11 mouse cellular contexts compared by ENCODE assay signal in genomic region chr15:77213829-77214228, GRCm38 (mm10).
DNase-seq lines count a peak whose midpoint lies in the region; ATAC-seq and TF ChIP-seq lines count a peak whose summit lies in the region.
"Had no signal": no experiment of that assay in that cellular context is flagged by ENCODE, and none has a peak within 500 bp of the region (broad histone marks: within the 10 kb centered on the region; RNA-seq: fewer than 3 reads in every experiment).

No protein-coding gene starts in this region.

- peaks cover 22% of the 10 kb centered on the region for H3K36me3 ChIP-seq in heart, adult 2 months (ENCODE audit: control insufficient read depth, insufficient read depth, low read length)
- H3K36me3 ChIP-seq in E14TG2a.4 (ENCODE audit: insufficient read depth, low read length) = peaks cover 21% of the 10 kb centered on the region
- H3K36me3 ChIP-seq in limb, embryonic 10.5 days = no peaks in the 10 kb centered on the region
- H3K36me3 ChIP-seq in forebrain, embryonic 15.5 days = no peaks in the 10 kb centered on the region

- no peaks in the 10 kb centered on the region for H3K9me3 ChIP-seq in E14TG2a.4 (ENCODE audit: low read length)
- H3K9me3 ChIP-seq in limb, embryonic 10.5 days (replicated peaks) = no peaks in the 10 kb centered on the region
- no peaks in the 10 kb centered on the region for H3K9me3 ChIP-seq in forebrain, embryonic 15.5 days

- intact Hi-C loops in heart, adult 2 months (cut with DNase I) = loop anchor here (2.0 to 5.0 kb wide), 2 partner anchors 19 to 37 kb away; no protein-coding TSS in a partner anchor

- TF ChIP-seq CTCF in heart, adult 2 months (IDR thresholded peaks at IDR 0.05) = no peak
- TF ChIP-seq CTCF in E14TG2a.4 (conservative IDR thresholded peaks at IDR 0.05; ENCODE audit: low read length) = no peak
- TF ChIP-seq CTCF in embryonic fibroblast, embryonic 13.5 days (IDR thresholded peaks at IDR 0.05; ENCODE audit: borderline replicate concordance, insufficient read depth, low read length) = no peak

- no peak for TF ChIP-seq POLR2A in heart, adult 2 months (IDR thresholded peaks at IDR 0.05; ENCODE audit: insufficient read depth, low read depth, low read length)
- no peak for TF ChIP-seq POLR2A in embryonic fibroblast, embryonic 13.5 days (IDR thresholded peaks at IDR 0.05; ENCODE audit: low read depth, low read length)

- H3K27ac ChIP-seq in heart, adult 2 months = peak overlapping the region; percentile 89
- H3K27ac ChIP-seq in embryonic fibroblast, embryonic 13.5 days (ENCODE audit: insufficient read depth, low read length) = peak overlapping the region; percentile 94
- H3K27ac ChIP-seq in limb, embryonic 10.5 days = peak overlapping the region; percentile 65; the same call in 1 of the 2 replicates
- no peak overlapping the region for H3K27ac ChIP-seq in forebrain, embryonic 15.5 days (replicated peaks)

- H3K27me3 ChIP-seq in heart, adult 2 months (ENCODE audit: control insufficient read depth, insufficient read depth, low read length) = no peaks in the 10 kb centered on the region
- H3K27me3 ChIP-seq in E14TG2a.4 (ENCODE audit: insufficient read depth, low read length) = no peaks in the 10 kb centered on the region
- no peaks in the 10 kb centered on the region for H3K27me3 ChIP-seq in limb, embryonic 10.5 days (ENCODE audit: low read depth, poor library complexity, severe bottlenecking)
- no peaks in the 10 kb centered on the region for H3K27me3 ChIP-seq in forebrain, embryonic 15.5 days

- no peak for ATAC-seq in granulocyte monocyte progenitor cell, adult 5-6 weeks (replicated peaks; ENCODE audit: poor library complexity, severe bottlenecking)
- ATAC-seq in forebrain, embryonic 15.5 days (replicated peaks) = no peak
- ATAC-seq in inflammation-experienced regulatory T-cells, adult 6 months = no peak
- ATAC-seq: activated CD4-positive, CD25-positive, alpha-beta regulatory T cell, adult 4 months had no signal

- DNase-seq in heart, adult 2 months = no peak
- no peak for DNase-seq in heart, adult 18-20 months
- no peak for DNase-seq in limb, embryonic 10.5 days (ENCODE audit: low spot score)
- DNase-seq: cerebellum, adult 2 months; layer of hippocampus, adult 9-11 months had no signal

- WGBS in heart, adult 2 months = 51% methylated on average over 5 of the region's 5 CpGs
- WGBS in limb, embryonic 10.5 days = 39% methylated on average over 5 of the region's 5 CpGs
- 51% methylated on average over 5 of the region's 5 CpGs for WGBS in forebrain, embryonic 15.5 days

- H3K79me2 ChIP-seq in heart, adult 2 months (replicated peaks; ENCODE audit: control insufficient read depth, insufficient read depth, low read length) = peaks cover 5% of the 10 kb centered on the region

- no peak for TF ChIP-seq EP300 in heart, adult 2 months (IDR thresholded peaks at IDR 0.05; ENCODE audit: insufficient read depth, low read depth, low read length)

- peaks cover 37% of the 10 kb centered on the region for H3K4me1 ChIP-seq in heart, adult 2 months (ENCODE audit: control insufficient read depth, insufficient read depth, low read length)
- peaks cover 67% of the 10 kb centered on the region for H3K4me1 ChIP-seq in E14TG2a.4 (replicated peaks; ENCODE audit: low read depth, low read length)
- H3K4me1 ChIP-seq in embryonic fibroblast, embryonic 13.5 days (ENCODE audit: control insufficient read depth, insufficient read depth, low read length) = peaks cover 38% of the 10 kb centered on the region
- peaks cover 72% of the 10 kb centered on the region for H3K4me1 ChIP-seq in limb, embryonic 10.5 days
- peaks cover 14% of the 10 kb centered on the region; the same call in 1 of the 2 replicates for H3K4me1 ChIP-seq in forebrain, embryonic 15.5 days

- no peak overlapping the region for H3K4me2 ChIP-seq in forebrain, embryonic 15.5 days (replicated peaks)

- H3K4me3 ChIP-seq in heart, adult 2 months = no peak overlapping the region
- H3K4me3 ChIP-seq in E14TG2a.4 (replicated peaks; ENCODE audit: low read length) = peak overlapping the region; percentile 35; the same call in 1 of the 2 replicates
- no peak overlapping the region for H3K4me3 ChIP-seq in embryonic fibroblast, embryonic 13.5 days (ENCODE audit: insufficient read depth, low read length)
- peak overlapping the region; percentile 37; the same call in 1 of the 2 replicates for H3K4me3 ChIP-seq in limb, embryonic 10.5 days
- no peak overlapping the region for H3K4me3 ChIP-seq in forebrain, embryonic 15.5 days

- H3K9ac ChIP-seq in heart, adult 2 months (ENCODE audit: low read depth, low read length) = peak overlapping the region; percentile 25; the same call in 1 of the 2 replicates
- H3K9ac ChIP-seq in forebrain, embryonic 15.5 days (replicated peaks) = no peak overlapping the region

Comparison
In these comparisons a context has a peak if more than half of its experiments do, and no peak if none do; other contexts are left out.
1. H3K4me3 ChIP-seq: peak in E14TG2a.4 (single experiment) and limb, embryonic 10.5 days (single experiment); none in heart, adult 2 months (single experiment), embryonic fibroblast, embryonic 13.5 days (single experiment) and forebrain, embryonic 15.5 days (single experiment).